Mouse (Mus musculus) cortical plate, adult 2 months (tissue): ENCODE results near the gene Cnot2.

Experiments used
- CTCF ChIP-seq: fragments of 200-500 bp; IDR thresholded peaks from 2 replicates; pipeline ENCODE4 v1.5.1; 2011; ENCODE audit warnings: mild to moderate bottlenecking, control low read depth, low read length; ENCODE audit not compliant: insufficient read depth; ENCODE audit errors: extremely low read depth
- POLR2A ChIP-seq: fragments of 200-500 bp; IDR thresholded peaks from 2 replicates; pipeline ENCODE4 v1.6.1; 2011; ENCODE audit warnings: mild to moderate bottlenecking, low read length, control low read depth; ENCODE audit not compliant: insufficient read depth; ENCODE audit errors: extremely low read depth

DNA sequence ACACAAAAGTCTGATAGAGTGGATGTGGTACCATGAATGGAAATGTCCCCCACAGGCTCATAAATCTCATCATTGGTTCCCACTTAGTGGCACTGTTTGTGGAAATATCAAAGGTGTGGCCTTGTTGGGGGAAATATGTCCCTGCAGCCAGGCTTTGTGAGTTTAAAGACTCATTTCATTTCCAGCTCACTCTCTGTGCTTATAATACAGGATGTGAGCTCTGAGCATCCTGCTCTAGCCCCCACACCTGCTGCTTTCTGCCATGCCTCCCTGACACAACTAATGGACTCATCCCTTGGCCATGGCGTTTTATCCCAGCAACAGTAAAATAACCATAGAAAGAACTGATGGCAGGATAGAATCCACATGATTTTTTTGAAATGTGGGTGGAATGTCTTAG is 24.1 kb downstream of the Cnot2 start:
- TF ChIP-seq CTCF = no peak
- no peak for TF ChIP-seq POLR2A
